Mouse (Mus musculus): ENCODE measurements around the gene Erbb3. TPM values are rescaled to one million over a fixed set of nuclear protein-coding genes. Genes with fewer than 3 reads are reported as not detected.
"Not testable (repeated sequence)": the region's sequence is repeated elsewhere in the genome, so short reads cannot be mapped to it uniquely, and the experiment has no call there.

Gene Erbb3
- total RNA-seq, 2 experiments from 2014 or later, result 6.5 to 9.4 TPM

DNA sequence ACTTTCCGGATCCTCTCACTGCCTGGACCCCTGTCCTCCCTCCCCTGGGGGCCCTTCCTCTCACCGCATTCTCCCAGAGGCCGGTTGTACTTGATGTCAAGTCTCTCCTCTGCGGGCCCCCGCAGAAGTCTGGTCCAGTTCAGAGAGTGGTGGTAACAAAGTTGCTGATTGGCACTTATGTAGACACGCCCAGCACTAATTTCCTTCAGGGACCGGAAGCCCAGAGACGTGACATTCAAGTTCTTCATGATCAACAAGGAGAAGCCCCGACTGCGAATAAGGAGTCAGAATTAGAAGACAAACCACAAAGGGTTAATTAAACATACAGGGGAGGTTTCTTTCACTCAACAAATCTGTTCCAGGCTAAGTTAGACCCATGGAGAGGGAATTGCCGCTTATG, 11.1 kb downstream of the Erbb3 start:
- intact Hi-C loops (cut with DNase I), result no loop called here
- no peak for DNase-seq (ENCODE audit: low spot score in 2 of 2)

GRCm38 (mm10) chr10:128575063-128575462, 14.4 kb downstream of the Erbb3 start:
- intact Hi-C loops (cut with DNase I), result no loop called here
- DNase-seq (ENCODE audit: low spot score in 2 of 2), result no peak

- DNase-seq (ENCODE audit: low spot score in 2 of 2), result peak; percentile 99
- intact Hi-C loops (cut with DNase I), result loop anchor here (1.0 to 5.0 kb wide), 4 partner anchors 17 to 106 kb away; partner anchors contain the start of genes Rpl41, Rps26 and Suox
Observed at GRCm38 (mm10) chr10:128565788-128566531, 23.5 kb downstream of the Erbb3 start, which contains the start of gene Pa2g4. Gene Pa2g4, minus strand, starts transcription at chr10:128565987.

- DNase-seq (ENCODE audit: low spot score in 2 of 2), result no peak
- intact Hi-C loops (cut with DNase I), result loop anchor here (5.0 kb wide), 3 partner anchors 47 to 107 kb away; partner anchors contain the start of genes Rps26 and Suox
Observed at GRCm38 (mm10) chr10:128565206-128565787, 24.2 kb downstream of the Erbb3 start.

DNA sequence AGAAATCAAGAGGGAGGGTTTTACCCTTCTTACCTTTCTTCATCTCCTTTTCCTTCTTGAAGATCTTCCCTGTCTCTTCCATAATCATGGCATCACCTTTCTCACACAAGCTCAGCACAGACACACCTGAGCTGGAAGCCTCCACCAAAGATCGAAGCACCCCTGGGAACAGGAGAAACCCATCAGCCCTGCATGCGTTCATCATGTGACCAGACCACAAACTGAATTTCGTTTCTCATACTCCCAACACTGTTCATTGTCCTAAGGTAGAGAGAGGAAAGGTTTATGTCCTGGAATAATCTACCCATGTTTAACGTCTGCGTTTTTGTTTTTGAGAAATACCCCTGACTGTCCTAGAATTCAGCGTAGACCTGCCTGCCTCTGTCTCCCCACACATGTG, 25.9 kb downstream of the Erbb3 start:
- intact Hi-C loops (cut with DNase I), result no loop called here

GRCm38 (mm10) chr10:128556963-128557362, 32.5 kb downstream of the Erbb3 start:
- DNase-seq (ENCODE audit: low spot score in 2 of 2), result no peak
- intact Hi-C loops (cut with DNase I), result no loop called here

More for the DNA sequence above, 25.9 kb downstream of the Erbb3 start:
- no peak for DNase-seq (ENCODE audit: low spot score in 2 of 2)

GRCm38 (mm10) chr10:128556286-128556685, 33.2 kb downstream of the Erbb3 start:
- intact Hi-C loops (cut with DNase I), result no loop called here
- DNase-seq (ENCODE audit: low spot score in 2 of 2), result no peak

DNA sequence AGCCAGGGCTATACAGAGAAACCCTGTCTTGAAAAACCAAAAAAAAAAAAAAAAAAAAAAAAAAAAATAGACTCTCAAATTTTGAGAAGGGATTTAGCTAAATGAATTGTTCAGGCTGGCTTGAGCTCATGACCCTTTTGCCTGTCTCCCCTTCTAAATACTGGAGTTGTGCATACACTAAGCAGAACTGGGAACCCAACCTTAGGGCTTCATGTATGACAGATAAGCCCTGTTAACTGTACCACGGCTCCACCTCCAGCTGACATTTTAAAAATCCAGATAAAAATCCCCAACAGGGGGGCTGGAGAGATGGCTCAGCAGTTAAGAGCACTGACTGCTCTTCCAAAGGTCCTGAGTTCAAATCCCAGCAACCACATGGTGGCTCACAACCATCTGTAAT, 33.9 kb downstream of the Erbb3 start:
- intact Hi-C loops (cut with DNase I); DNase-seq (ENCODE audit: low spot score in 2 of 2): not testable (repeated sequence)

DNA sequence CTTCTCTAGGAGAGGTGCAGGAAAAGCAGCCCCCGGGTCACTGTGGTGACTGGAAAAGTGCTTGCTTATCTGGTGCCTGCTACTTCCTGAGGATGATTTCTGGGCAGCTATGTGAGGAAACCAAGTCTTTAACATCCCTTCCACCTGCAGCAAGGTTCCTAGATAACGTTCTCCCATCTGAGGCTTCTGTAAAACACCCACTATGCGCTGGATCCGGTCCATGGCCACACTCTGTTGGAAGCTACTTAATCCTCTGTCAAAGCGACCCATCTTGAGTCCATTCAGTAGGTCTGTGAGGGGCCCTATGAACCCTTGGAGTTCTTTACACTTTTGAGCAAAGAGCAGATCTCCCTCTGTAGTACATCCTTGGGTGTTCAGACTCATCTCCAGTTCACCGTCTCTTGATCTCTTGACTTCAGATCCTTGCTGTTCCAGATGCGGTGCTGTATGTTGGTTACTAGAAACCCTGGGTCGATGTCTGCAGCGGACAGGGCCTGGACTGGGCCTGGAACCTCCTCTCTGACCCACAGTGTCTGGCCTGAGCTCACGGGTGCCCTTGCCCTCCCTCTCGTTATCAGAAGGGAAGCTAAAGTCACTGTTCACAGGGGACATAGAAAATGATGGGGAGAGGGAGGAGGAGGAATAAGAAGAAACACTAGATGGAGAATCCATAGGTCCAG, 39.2 kb downstream of the Erbb3 start:
- intact Hi-C loops (cut with DNase I); DNase-seq (ENCODE audit: low spot score in 2 of 2): not testable (repeated sequence)

GRCm38 (mm10) chr10:128549682-128550057, 39.8 kb downstream of the Erbb3 start:
- not testable (repeated sequence) for DNase-seq (ENCODE audit: low spot score in 2 of 2)
- intact Hi-C loops (cut with DNase I), result loop anchor here (1.0 to 5.0 kb wide), 4 partner anchors 17 to 123 kb away; partner anchors contain the start of genes Myl6, Rps26 and Suox

GRCm38 (mm10) chr10:128548947-128549681, 40.3 kb downstream of the Erbb3 start, which contains the start of gene Rpl41:
Gene Rpl41, minus strand, starts transcription at chr10:128549305.
- DNase-seq (ENCODE audit: low spot score in 2 of 2), result peak; percentile 88 to 90
- intact Hi-C loops (cut with DNase I), result loop anchor here (1.0 to 5.0 kb wide), 4 partner anchors 17 to 123 kb away; partner anchors contain the start of genes Myl6, Rps26 and Suox

GRCm38 (mm10) chr10:128548051-128548791, 41.2 kb downstream of the Erbb3 start:
- DNase-seq (ENCODE audit: low spot score in 2 of 2), result peak in 1 of 2 experiments; percentile 22
- intact Hi-C loops (cut with DNase I), result loop anchor here (5.0 kb wide), 3 partner anchors 56 to 124 kb away; partner anchors contain the start of genes Myl6, Rps26 and Suox

DNA sequence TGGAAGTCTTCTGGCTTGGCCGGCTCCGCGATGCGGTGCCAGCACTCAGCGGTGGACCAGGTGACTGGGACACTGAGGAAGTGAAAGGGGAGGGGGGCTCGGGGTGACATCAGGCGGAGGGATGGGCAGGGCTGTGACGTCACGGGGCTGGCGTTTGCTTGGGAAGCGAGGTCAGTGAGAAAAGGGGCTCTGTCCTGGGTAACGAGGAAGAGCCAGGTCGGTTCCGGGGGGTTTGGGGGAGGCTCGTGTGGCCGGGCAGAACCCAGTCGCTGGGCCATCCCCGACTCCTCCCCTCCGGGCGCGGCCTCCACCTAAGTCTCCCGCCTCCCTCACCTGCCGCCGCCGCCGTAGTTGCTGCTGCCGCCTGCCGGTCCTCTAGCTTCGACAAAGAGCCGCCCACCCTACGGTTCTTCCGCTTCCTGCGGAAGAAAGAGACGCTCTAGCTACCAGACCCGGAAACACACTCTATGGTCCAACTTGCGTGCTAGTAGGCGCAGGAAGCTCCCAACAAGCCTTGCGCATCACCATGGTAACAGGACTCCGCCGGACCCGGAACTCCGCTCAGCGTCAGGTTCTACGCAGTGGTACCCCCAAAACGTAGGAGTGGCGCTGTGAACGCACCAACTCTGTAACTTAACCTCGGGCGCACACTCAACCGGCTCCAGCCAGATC, 42.0 kb downstream of the Erbb3 start, which contains the start of gene Zc3h10:
Gene Zc3h10 (minus strand): TSS at position 414 of the 672 bp plus-strand sequence.
- intact Hi-C loops (cut with DNase I), result loop anchor here (5.0 kb wide), 3 partner anchors 55 to 125 kb away; partner anchors contain the start of genes Myl6, Rps26 and Suox
- DNase-seq (ENCODE audit: low spot score in 2 of 2), result peak; percentile 96 to 97

- intact Hi-C loops (cut with DNase I), result loop anchor here (5.0 kb wide), 3 partner anchors 54 to 126 kb away; partner anchors contain the start of genes Myl6, Rps26 and Suox
- DNase-seq (ENCODE audit: low spot score in 2 of 2), result no peak
Observed at GRCm38 (mm10) chr10:128546787-128547186, 42.7 kb downstream of the Erbb3 start.

- intact Hi-C loops (cut with DNase I), result loop anchor here (5.0 kb wide), 3 partner anchors 54 to 126 kb away; partner anchors contain the start of genes Myl6, Rps26 and Suox
Observed at GRCm38 (mm10) chr10:128546361-128546760, 43.1 kb downstream of the Erbb3 start.

GRCm38 (mm10) chr10:128545570-128545898, 43.9 kb downstream of the Erbb3 start:
- intact Hi-C loops (cut with DNase I), result loop anchor here (5.0 kb wide), 3 partner anchors 53 to 127 kb away; partner anchors contain the start of genes Myl6, Rps26 and Suox
- no peak for DNase-seq (ENCODE audit: low spot score in 2 of 2)

More at GRCm38 (mm10) chr10:128546361-128546760, 43.1 kb downstream of the Erbb3 start:
- DNase-seq (ENCODE audit: low spot score in 2 of 2), result no peak

Measured in left cerebral cortex, postnatal 36 days (tissue).